Mouse (Mus musculus) G1E (cell line): ENCODE measurements around the gene Carmil3. TPM values are rescaled to one million over a fixed set of nuclear protein-coding genes. Genes with fewer than 3 reads are reported as not detected.

Source experiments
- ATAC-seq: 2 replicates; pipeline ENCODE4 v1.8.0; 2016; ENCODE audit warnings: mild to moderate bottlenecking; ENCODE audit not compliant: insufficient number of reproducible peaks, poor library complexity, low FRiP score, severe bottlenecking; ENCODE audit errors: extremely low read depth
- DNase-seq: peaks from one replicate; pipeline ENCODE4 v3.0.0; 2012; ENCODE audit warnings: low spot score
- H3K27me3 ChIP-seq: 2 replicates; pipeline ENCODE4 v1.6.1; 2012; ENCODE audit warnings: mild to moderate bottlenecking, low read length, inconsistent platforms; ENCODE audit not compliant: insufficient read depth
- H3K36me3 ChIP-seq: replicated peaks from 2 replicates; pipeline ENCODE3; 2012; ENCODE audit warnings: mild to moderate bottlenecking, inconsistent platforms
- H3K4me1 ChIP-seq: 2 replicates; pipeline ENCODE4 v1.6.1; 2012; ENCODE audit warnings: low read depth, low read length, inconsistent platforms, mixed read lengths; ENCODE audit not compliant: insufficient read depth
- H3K4me3 ChIP-seq: 2 replicates; pipeline ENCODE4 v1.5.1; 2012; ENCODE audit warnings: low read depth, mild to moderate bottlenecking, inconsistent platforms, low read length, moderate library complexity, mixed read lengths
- H3K9me3 ChIP-seq: replicated peaks from 2 replicates; pipeline ENCODE4 v1.6.1; 2012; ENCODE audit warnings: inconsistent platforms
- CTCF ChIP-seq: IDR thresholded peaks from 2 replicates; pipeline ENCODE4 v1.5.1; 2012; ENCODE audit warnings: low read depth, low read length, inconsistent platforms, mixed read lengths
- GATA1 ChIP-seq: IDR thresholded peaks from 2 replicates; pipeline ENCODE4 v1.6.1; 2012; ENCODE audit warnings: borderline replicate concordance, low read length, inconsistent platforms, mixed read lengths
- GATA2 ChIP-seq: IDR thresholded peaks from 2 replicates; pipeline ENCODE4 v1.6.1; 2012; ENCODE audit warnings: low read depth, low read length, inconsistent platforms, borderline replicate concordance
- POLR2AphosphoS5 ChIP-seq: IDR thresholded peaks from 2 replicates; pipeline ENCODE4 v1.6.1; 2012; ENCODE audit warnings: low read depth, low read length, inconsistent platforms; ENCODE audit not compliant: insufficient replicate concordance
- TAL1 ChIP-seq: conservative IDR thresholded peaks from 2 replicates; pipeline ENCODE4 v1.6.1; 2012; ENCODE audit warnings: low read depth, low read length, inconsistent platforms, mixed read lengths
- polyA plus RNA-seq: library from polyadenylated mRNA; stranded (reverse); fragments of >175 nt; gene quantifications from 2 replicates; pipeline ENCODE4 v1.2.3, GENCODE M21; 2012
- total RNA-seq, 2 experiments: library from RNA; stranded (forward) in 1 of 2; stranded (reverse) in 1 of 2; fragments of 200-1000 nt in 1 of 2; fragments of >200 nt in 1 of 2; fragmentation: Nextera tagmentation in 1 of 2; gene quantifications; 2 replicates each; pipeline ENCODE4 v1.2.3; 2014 to 2017

Gene Carmil3
- total and polyA plus RNA-seq, 3 experiments, result 0.92 to 2.2 (median 2.1) TPM

DNA sequence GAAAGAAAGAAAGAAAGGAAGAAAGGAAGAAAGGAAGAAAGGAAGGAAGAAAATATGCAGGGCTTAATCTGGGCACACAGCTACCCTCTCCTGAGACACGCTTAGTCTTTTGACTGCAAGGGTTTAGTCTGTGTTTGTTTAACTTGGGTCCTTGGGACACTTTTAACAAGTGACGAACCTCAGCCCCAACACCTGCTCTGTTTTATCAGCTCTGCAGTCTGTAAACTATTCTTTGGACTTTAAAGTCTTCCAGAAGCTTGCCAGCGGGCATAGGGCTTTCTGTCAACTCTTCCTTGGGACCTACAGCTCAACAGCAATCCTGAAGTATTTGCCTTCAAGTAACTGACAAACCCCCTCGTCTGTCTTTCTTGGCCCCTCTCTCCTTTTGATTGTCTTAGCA is 28.7 kb upstream of the Carmil3 start:
- TF ChIP-seq CTCF, result no peak
- no peak for TF ChIP-seq GATA1
- no peak for TF ChIP-seq TAL1
- no peak for TF ChIP-seq GATA2
- TF ChIP-seq POLR2AphosphoS5, result no peak
- ATAC-seq, result no peak
- Histone ChIP-seq H3K27me3 (peaks cover 36% of the 10 kb centered on the region), H3K9me3 (no peaks in the 10 kb centered on the region), H3K4me1 (peaks cover 5% of the 10 kb centered on the region; the same call in 1 of the 2 replicates), H3K4me3 (no peak overlapping the region), H3K36me3 (no peaks in the 10 kb centered on the region)
- DNase-seq, result no peak

DNA sequence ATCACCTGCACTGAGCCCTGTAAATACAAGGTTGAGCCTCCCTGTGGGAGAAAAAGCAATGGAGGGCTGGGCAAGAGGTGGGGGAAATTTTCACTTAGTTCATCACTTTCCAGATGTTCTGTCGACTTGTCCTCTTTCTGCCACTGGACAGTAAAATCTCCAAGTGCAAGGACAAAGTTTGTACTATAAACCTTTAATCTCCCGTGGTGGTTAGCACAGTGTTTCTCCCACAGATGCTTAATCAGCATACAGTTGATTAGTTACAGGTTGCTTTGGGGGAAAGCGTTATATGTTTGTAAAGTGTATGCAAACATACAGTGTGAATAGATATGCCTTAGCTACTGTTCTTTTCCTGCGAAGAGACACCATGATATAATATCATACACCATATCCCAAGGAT is 24.0 kb upstream of the Carmil3 start:
- Histone ChIP-seq H3K9me3 (no peaks in the 10 kb centered on the region), H3K36me3 (no peaks in the 10 kb centered on the region), H3K27me3 (peaks cover 51% of the 10 kb centered on the region), H3K4me3 (no peak overlapping the region), H3K4me1 (no peaks in the 10 kb centered on the region)
- no peak for ATAC-seq
- TF ChIP-seq TAL1, result no peak
- no peak for TF ChIP-seq GATA1
- no peak for TF ChIP-seq CTCF
- TF ChIP-seq POLR2AphosphoS5, result no peak
- no peak for TF ChIP-seq GATA2
- DNase-seq, result no peak

DNA sequence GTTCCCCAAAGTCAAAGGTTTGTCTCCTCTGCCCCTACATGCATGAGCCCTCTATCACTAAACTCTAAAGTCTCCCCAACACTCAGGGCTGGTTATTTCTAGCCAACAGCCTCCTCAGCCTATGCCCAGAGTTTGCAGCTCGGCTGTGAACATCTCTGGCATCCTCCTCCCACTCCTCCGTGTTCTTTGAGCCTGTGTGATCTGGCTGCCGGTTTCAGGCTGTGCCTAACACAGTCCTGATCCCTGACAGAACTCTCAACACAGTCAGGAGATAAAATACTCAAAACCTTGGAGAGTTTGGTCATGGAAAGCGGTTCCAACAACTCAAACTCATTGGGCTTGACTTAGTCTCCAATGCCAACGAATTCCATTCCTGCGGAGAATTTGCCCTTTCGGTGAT is 23.3 kb upstream of the Carmil3 start:
- Histone ChIP-seq H3K36me3 (no peaks in the 10 kb centered on the region), H3K4me3 (no peak overlapping the region), H3K9me3 (no peaks in the 10 kb centered on the region), H3K27me3 (peaks cover 55% of the 10 kb centered on the region), H3K4me1 (no peaks in the 10 kb centered on the region)
- DNase-seq (no peak), ATAC-seq (no peak)
- no peak for TF ChIP-seq POLR2AphosphoS5
- no peak for TF ChIP-seq GATA2
- TF ChIP-seq CTCF, result no peak
- TF ChIP-seq TAL1, result no peak
- TF ChIP-seq GATA1, result no peak

DNA sequence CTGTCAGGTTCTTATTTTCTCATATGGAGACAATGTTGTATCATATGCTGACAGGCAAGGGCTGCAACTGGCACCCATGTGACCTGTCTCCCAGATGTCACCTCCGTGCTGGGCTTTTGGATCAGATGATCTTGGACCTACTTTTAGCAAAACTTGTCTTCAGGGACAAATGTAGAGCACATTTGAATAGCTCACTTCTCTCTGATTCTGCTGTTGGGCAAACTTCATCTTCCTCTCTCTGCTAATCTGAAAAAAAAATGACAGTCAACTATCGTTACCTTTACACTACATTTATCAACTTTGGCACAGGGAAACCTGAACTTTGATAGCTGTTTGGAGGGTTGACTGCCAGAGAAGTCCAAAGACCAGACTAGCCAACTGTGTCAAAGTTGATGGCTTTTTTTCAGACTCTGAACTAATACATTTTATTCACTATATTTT is 22.1 kb upstream of the Carmil3 start:
- TF ChIP-seq GATA1, result no peak
- Histone ChIP-seq H3K4me1 (no peaks in the 10 kb centered on the region), H3K27me3 (peaks cover 49% of the 10 kb centered on the region), H3K4me3 (no peak overlapping the region), H3K36me3 (no peaks in the 10 kb centered on the region), H3K9me3 (no peaks in the 10 kb centered on the region)
- DNase-seq, result no peak
- no peak for ATAC-seq

DNA sequence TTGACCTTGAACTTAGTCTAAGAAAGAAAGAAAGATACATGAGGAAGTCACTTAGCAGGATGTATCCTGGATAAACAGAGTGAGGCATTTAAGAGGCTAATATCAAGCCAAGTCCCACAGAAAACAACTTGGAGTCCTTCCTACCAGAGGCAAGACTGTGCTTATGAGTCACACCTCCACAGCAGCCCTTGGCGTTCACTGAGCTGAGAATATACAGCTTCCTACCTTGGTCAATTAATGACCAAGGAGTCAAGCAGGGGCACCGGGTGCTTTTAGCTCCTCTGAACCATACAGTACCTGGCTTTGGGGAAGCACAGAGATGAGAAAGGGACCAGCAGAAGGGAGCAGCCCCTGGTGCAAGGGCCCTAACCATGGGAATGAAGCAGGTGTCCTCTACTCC is 21.4 kb upstream of the Carmil3 start:
- DNase-seq (no peak), ATAC-seq (no peak)
- Histone ChIP-seq H3K4me1 (no peaks in the 10 kb centered on the region), H3K4me3 (no peak overlapping the region), H3K36me3 (no peaks in the 10 kb centered on the region), H3K27me3 (peaks cover 45% of the 10 kb centered on the region), H3K9me3 (no peaks in the 10 kb centered on the region)
- TF ChIP-seq POLR2AphosphoS5 (no peak), TAL1 (no peak), GATA2 (no peak), CTCF (no peak), GATA1 (no peak)

DNA sequence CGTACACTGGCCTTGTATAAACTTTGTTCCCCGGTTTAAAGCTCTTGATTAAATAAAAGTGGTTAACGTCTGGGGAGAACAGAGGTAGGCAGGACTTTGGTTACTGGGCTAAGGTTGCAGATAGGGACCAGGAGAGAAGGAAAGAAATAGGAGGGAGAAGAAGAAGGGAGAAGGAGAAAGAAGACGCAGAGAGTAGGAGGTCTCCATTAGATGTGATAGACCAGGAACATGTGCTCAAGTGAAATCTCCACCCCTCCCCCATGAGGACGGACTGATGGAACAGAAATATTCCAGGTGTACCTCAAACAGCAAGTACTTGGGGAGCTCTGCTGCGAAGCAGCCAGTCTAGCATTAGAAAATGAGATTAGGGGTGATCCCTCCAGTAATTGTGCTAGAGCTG is 20.6 kb upstream of the Carmil3 start:
- TF ChIP-seq POLR2AphosphoS5 (no peak), CTCF (no peak), GATA2 (no peak), GATA1 (no peak), TAL1 (no peak)
- Histone ChIP-seq H3K4me1 (no peaks in the 10 kb centered on the region), H3K9me3 (no peaks in the 10 kb centered on the region), H3K36me3 (no peaks in the 10 kb centered on the region), H3K27me3 (peaks cover 40% of the 10 kb centered on the region), H3K4me3 (no peak overlapping the region)
- DNase-seq (no peak), ATAC-seq (no peak)

DNA sequence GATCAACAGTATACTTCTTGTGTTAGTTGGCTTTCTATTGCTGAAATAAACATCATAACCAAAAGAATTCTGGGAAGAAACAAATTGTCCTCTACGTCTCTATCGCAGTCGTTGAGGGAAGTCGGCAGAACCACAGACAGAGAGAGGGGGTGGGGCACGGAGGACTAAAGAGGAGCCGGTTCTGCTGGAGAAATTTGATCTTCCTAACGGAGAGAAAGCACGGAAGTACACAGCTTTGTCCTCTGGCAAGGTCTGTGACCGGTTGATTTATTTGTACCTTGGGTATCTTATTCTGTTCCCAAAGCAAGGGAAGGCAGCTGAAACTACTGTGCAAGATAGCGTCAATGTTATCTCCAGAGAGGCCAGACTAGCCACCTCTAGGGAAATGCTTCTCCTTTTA is 19.6 kb upstream of the Carmil3 start:
- peaks cover 4% of the 10 kb centered on the region for H3K4me1 ChIP-seq
- no peak for ATAC-seq
- no peaks in the 10 kb centered on the region for H3K9me3 ChIP-seq
- H3K4me3 ChIP-seq, result no peak overlapping the region
- no peak for DNase-seq
- H3K27me3 ChIP-seq, result peaks cover 35% of the 10 kb centered on the region
- H3K36me3 ChIP-seq, result no peaks in the 10 kb centered on the region
- no peak for TF ChIP-seq GATA2
